Mouse (Mus musculus): Measurements from ENCODE around the gene Prex1. TPM values are rescaled to one million over a fixed set of nuclear protein-coding genes. Genes with fewer than 3 reads are reported as not detected.

Prex1 gene
- polyA plus RNA-seq, 1 experiment from 2014 or later = 16.0 TPM

GRCm38 (mm10) chr2:166629941-166630674 lies 83.5 kb downstream of the Prex1 start:
- H3K4me1 ChIP-seq (ENCODE audit: control insufficient read depth, insufficient read depth, low read length) = no peaks in the 10 kb centered on the region
- 86% methylated on average over 17 of the region's 17 CpGs for WGBS
- H3K4me2 ChIP-seq (ENCODE audit: low read depth, severe bottlenecking) = no peak overlapping the region
- H3K27me3 ChIP-seq (ENCODE audit: control insufficient read depth, insufficient read depth, low read length) = no peaks in the 10 kb centered on the region
- H3K36me3 ChIP-seq (ENCODE audit: control insufficient read depth, insufficient read depth, low read length) = peaks cover 7% of the 10 kb centered on the region; the same call in 1 of the 2 replicates
- H3K27ac ChIP-seq (replicated peaks; ENCODE audit: low read depth, low read length) = no peak overlapping the region
- H3K9ac ChIP-seq (ENCODE audit: low read length) = no peak overlapping the region
- ATAC-seq (ENCODE audit: insufficient number of reproducible peaks, low FRiP score, low TSS enrichment, low read depth) (no peak), DNase-seq (ENCODE audit: low spot score) (no peak)
- H3K9me3 ChIP-seq (ENCODE audit: control insufficient read depth, low read length) = peaks cover 2% of the 10 kb centered on the region; the same call in 1 of the 2 replicates
- H3K4me3 ChIP-seq (ENCODE audit: low read depth, low read length) = no peak overlapping the region

- H3K4me2 ChIP-seq (ENCODE audit: low read depth, severe bottlenecking) = no peak overlapping the region
- no peak for ATAC-seq (ENCODE audit: insufficient number of reproducible peaks, low FRiP score, low TSS enrichment, low read depth)
- DNase-seq (ENCODE audit: low spot score) = no peak
- H3K9me3 ChIP-seq (ENCODE audit: control insufficient read depth, low read length) = peaks cover 2% of the 10 kb centered on the region; the same call in 1 of the 2 replicates
- H3K27ac ChIP-seq (replicated peaks; ENCODE audit: low read depth, low read length) = no peak overlapping the region
- no peak overlapping the region for H3K9ac ChIP-seq (ENCODE audit: low read length)
- WGBS = 93% methylated on average over 6 of the region's 6 CpGs
- no peak overlapping the region for H3K4me3 ChIP-seq (ENCODE audit: low read depth, low read length)
- H3K4me1 ChIP-seq (ENCODE audit: control insufficient read depth, insufficient read depth, low read length) = peaks cover 11% of the 10 kb centered on the region
- H3K27me3 ChIP-seq (ENCODE audit: control insufficient read depth, insufficient read depth, low read length) = no peaks in the 10 kb centered on the region
- H3K36me3 ChIP-seq (ENCODE audit: control insufficient read depth, insufficient read depth, low read length) = peaks cover 5% of the 10 kb centered on the region; the same call in 1 of the 2 replicates
Observed at GRCm38 (mm10) chr2:166627578-166627977, 86.1 kb downstream of the Prex1 start.

- Histone ChIP-seq H3K4me3 (ENCODE audit: low read depth, low read length) (no peak overlapping the region), H3K27ac (replicated peaks; ENCODE audit: low read depth, low read length) (no peak overlapping the region), H3K9me3 (ENCODE audit: control insufficient read depth, low read length) (peaks cover 2% of the 10 kb centered on the region; the same call in 1 of the 2 replicates), H3K27me3 (ENCODE audit: control insufficient read depth, insufficient read depth, low read length) (no peaks in the 10 kb centered on the region), H3K4me2 (ENCODE audit: low read depth, severe bottlenecking) (no peak overlapping the region), H3K36me3 (ENCODE audit: control insufficient read depth, insufficient read depth, low read length) (peaks cover 2% of the 10 kb centered on the region; the same call in 1 of the 2 replicates), H3K4me1 (ENCODE audit: control insufficient read depth, insufficient read depth, low read length) (peaks cover 11% of the 10 kb centered on the region), H3K9ac (ENCODE audit: low read length) (no peak overlapping the region)
- ATAC-seq (ENCODE audit: insufficient number of reproducible peaks, low FRiP score, low TSS enrichment, low read depth) (no peak), DNase-seq (ENCODE audit: low spot score) (no peak)
- 92% methylated on average over 11 of the region's 11 CpGs for WGBS
Observed at GRCm38 (mm10) chr2:166625219-166625618, 88.4 kb downstream of the Prex1 start.

- Histone ChIP-seq H3K27ac (replicated peaks; ENCODE audit: low read depth, low read length) (no peak overlapping the region; the same call in 1 of the 2 replicates), H3K9me3 (ENCODE audit: control insufficient read depth, low read length) (peaks cover 2% of the 10 kb centered on the region; the same call in 1 of the 2 replicates), H3K4me3 (ENCODE audit: low read depth, low read length) (no peak overlapping the region), H3K4me2 (ENCODE audit: low read depth, severe bottlenecking) (no peak overlapping the region), H3K27me3 (ENCODE audit: control insufficient read depth, insufficient read depth, low read length) (no peaks in the 10 kb centered on the region), H3K9ac (ENCODE audit: low read length) (no peak overlapping the region), H3K4me1 (ENCODE audit: control insufficient read depth, insufficient read depth, low read length) (peaks cover 11% of the 10 kb centered on the region), H3K36me3 (ENCODE audit: control insufficient read depth, insufficient read depth, low read length) (peaks cover 2% of the 10 kb centered on the region; the same call in 1 of the 2 replicates)
- ATAC-seq (ENCODE audit: insufficient number of reproducible peaks, low FRiP score, low TSS enrichment, low read depth) = no peak
- WGBS = 55% methylated on average over 9 of the region's 9 CpGs
- DNase-seq (ENCODE audit: low spot score) = no peak
Observed at GRCm38 (mm10) chr2:166623081-166623567, 90.5 kb downstream of the Prex1 start.

- Histone ChIP-seq H3K27me3 (ENCODE audit: control insufficient read depth, insufficient read depth, low read length) (no peaks in the 10 kb centered on the region), H3K4me2 (ENCODE audit: low read depth, severe bottlenecking) (no peak overlapping the region), H3K4me3 (ENCODE audit: low read depth, low read length) (no peak overlapping the region), H3K4me1 (ENCODE audit: control insufficient read depth, insufficient read depth, low read length) (peaks cover 11% of the 10 kb centered on the region), H3K27ac (replicated peaks; ENCODE audit: low read depth, low read length) (no peak overlapping the region), H3K9me3 (ENCODE audit: control insufficient read depth, low read length) (peaks cover 2% of the 10 kb centered on the region; the same call in 1 of the 2 replicates), H3K36me3 (ENCODE audit: control insufficient read depth, insufficient read depth, low read length) (peaks cover 2% of the 10 kb centered on the region; the same call in 1 of the 2 replicates), H3K9ac (ENCODE audit: low read length) (no peak overlapping the region)
- DNase-seq (ENCODE audit: low spot score) = no peak
- ATAC-seq (ENCODE audit: insufficient number of reproducible peaks, low FRiP score, low TSS enrichment, low read depth) = no peak
- 82% methylated on average over 7 of the region's 7 CpGs for WGBS
Observed at GRCm38 (mm10) chr2:166622590-166622989, 91.0 kb downstream of the Prex1 start.

GRCm38 (mm10) chr2:166622079-166622478 lies 91.6 kb downstream of the Prex1 start:
- H3K4me3 ChIP-seq (ENCODE audit: low read depth, low read length) = no peak overlapping the region
- ATAC-seq (ENCODE audit: insufficient number of reproducible peaks, low FRiP score, low TSS enrichment, low read depth) = no peak
- no peak overlapping the region for H3K4me2 ChIP-seq (ENCODE audit: low read depth, severe bottlenecking)
- WGBS = 84% methylated on average over 6 of the region's 6 CpGs
- no peak overlapping the region for H3K27ac ChIP-seq (replicated peaks; ENCODE audit: low read depth, low read length)
- peaks cover 11% of the 10 kb centered on the region for H3K4me1 ChIP-seq (ENCODE audit: control insufficient read depth, insufficient read depth, low read length)
- peaks cover 2% of the 10 kb centered on the region; the same call in 1 of the 2 replicates for H3K9me3 ChIP-seq (ENCODE audit: control insufficient read depth, low read length)
- no peak overlapping the region for H3K9ac ChIP-seq (ENCODE audit: low read length)
- peaks cover 2% of the 10 kb centered on the region; the same call in 1 of the 2 replicates for H3K36me3 ChIP-seq (ENCODE audit: control insufficient read depth, insufficient read depth, low read length)
- DNase-seq (ENCODE audit: low spot score) = no peak
- H3K27me3 ChIP-seq (ENCODE audit: control insufficient read depth, insufficient read depth, low read length) = no peaks in the 10 kb centered on the region

GRCm38 (mm10) chr2:166620529-166621466 lies 92.8 kb downstream of the Prex1 start:
- Histone ChIP-seq H3K27me3 (ENCODE audit: control insufficient read depth, insufficient read depth, low read length) (no peaks in the 10 kb centered on the region), H3K27ac (replicated peaks; ENCODE audit: low read depth, low read length) (no peak overlapping the region), H3K4me1 (ENCODE audit: control insufficient read depth, insufficient read depth, low read length) (peaks cover 11% of the 10 kb centered on the region), H3K9me3 (ENCODE audit: control insufficient read depth, low read length) (no peaks in the 10 kb centered on the region), H3K4me2 (ENCODE audit: low read depth, severe bottlenecking) (no peak overlapping the region), H3K4me3 (ENCODE audit: low read depth, low read length) (no peak overlapping the region), H3K36me3 (ENCODE audit: control insufficient read depth, insufficient read depth, low read length) (no peaks in the 10 kb centered on the region), H3K9ac (ENCODE audit: low read length) (no peak overlapping the region)
- DNase-seq (ENCODE audit: low spot score) (no peak), ATAC-seq (ENCODE audit: insufficient number of reproducible peaks, low FRiP score, low TSS enrichment, low read depth) (no peak)
- 62% methylated on average over 20 of the region's 20 CpGs for WGBS

- H3K4me2 ChIP-seq (ENCODE audit: low read depth, severe bottlenecking) = no peak overlapping the region
- peaks cover 11% of the 10 kb centered on the region for H3K4me1 ChIP-seq (ENCODE audit: control insufficient read depth, insufficient read depth, low read length)
- no peaks in the 10 kb centered on the region for H3K27me3 ChIP-seq (ENCODE audit: control insufficient read depth, insufficient read depth, low read length)
- no peak overlapping the region for H3K4me3 ChIP-seq (ENCODE audit: low read depth, low read length)
- no peaks in the 10 kb centered on the region for H3K36me3 ChIP-seq (ENCODE audit: control insufficient read depth, insufficient read depth, low read length)
- no peaks in the 10 kb centered on the region for H3K9me3 ChIP-seq (ENCODE audit: control insufficient read depth, low read length)
- no peak overlapping the region for H3K27ac ChIP-seq (replicated peaks; ENCODE audit: low read depth, low read length)
- WGBS = 68% methylated on average over 10 of the region's 10 CpGs
- DNase-seq (ENCODE audit: low spot score) = no peak
- ATAC-seq (ENCODE audit: insufficient number of reproducible peaks, low FRiP score, low TSS enrichment, low read depth) = no peak
- H3K9ac ChIP-seq (ENCODE audit: low read length) = no peak overlapping the region
Observed at GRCm38 (mm10) chr2:166619906-166620490, 93.6 kb downstream of the Prex1 start.

Data from limb, embryonic 11.5 days (tissue).